Mouse (Mus musculus) forebrain, embryonic 10.5 days (tissue): ENCODE data around the gene Olfr1303. TPM values are rescaled to one million over a fixed set of nuclear protein-coding genes. Genes with fewer than 3 reads are reported as not detected.

Experiments used
- DNase-seq: peaks from one replicate; pipeline ENCODE4 v3.0.0-alpha.2; 2017; ENCODE audit warnings: low spot score; ENCODE audit errors: extremely low spot score
- H3K27ac ChIP-seq: fragments of 300-500 bp; sonication (generic); 2 replicates; pipeline ENCODE4 v1.5.1; 2016; ENCODE audit warnings: mild to moderate bottlenecking
- H3K27me3 ChIP-seq: fragments of 300-500 bp; sonication (generic); 2 replicates; pipeline ENCODE4 v1.6.1; 2016; ENCODE audit warnings: mild to moderate bottlenecking; ENCODE audit not compliant: poor library complexity, severe bottlenecking
- H3K36me3 ChIP-seq: fragments of 300-500 bp; sonication (generic); replicated peaks from 2 replicates; pipeline ENCODE4 v1.6.1; 2016; ENCODE audit warnings: mild to moderate bottlenecking, moderate library complexity
- H3K4me1 ChIP-seq: fragments of 300-500 bp; sonication (generic); 2 replicates; pipeline ENCODE4 v1.6.1; 2016
- H3K4me3 ChIP-seq: fragments of 300-500 bp; sonication (generic); 2 replicates; pipeline ENCODE4 v1.5.1; 2016; ENCODE audit warnings: mild to moderate bottlenecking, moderate library complexity
- H3K9me3 ChIP-seq: fragments of 300-500 bp; sonication (generic); 2 replicates; pipeline ENCODE4 v1.6.1; 2016; ENCODE audit warnings: mild to moderate bottlenecking, moderate library complexity
- WGBS: fragments of 180-500 bp; shearing (Covaris S2); methylation state at CpG from one replicate; pipeline ENCODE4 v1.1.7; 2016; 5-methylcytosine and 5-hydroxymethylcytosine counted together
- polyA plus RNA-seq: library from polyadenylated mRNA; unstranded; fragments of >200 nt; fragmentation: Nextera tagmentation; extraction: Ambion mirVana; gene quantifications from 2 replicates; pipeline ENCODE4 v1.2.1, GENCODE M21; 2016

The Olfr1303 gene
- polyA plus RNA-seq, result not detected in 2 replicates

GRCm38 (mm10) chr2:111820240-111820639 lies at the start of gene Olfr1303:
Gene Olfr1303, minus strand, starts transcription at chr2:111820340.
- 82% methylated on average over 2 of the region's 2 CpGs for WGBS
- Histone ChIP-seq H3K4me1 (no peaks in the 10 kb centered on the region), H3K27me3 (no peaks in the 10 kb centered on the region), H3K4me3 (no peak within 1 kb of the TSS), H3K9me3 (no peaks in the 10 kb centered on the region), H3K36me3 (no peaks in the 10 kb centered on the region), H3K27ac (no peak within 1 kb of the TSS)
- no peak for DNase-seq

GRCm38 (mm10) chr2:111812936-111813335 lies 7.2 kb downstream of the Olfr1303 start:
- H3K27me3 ChIP-seq, result no peaks in the 10 kb centered on the region
- H3K9me3 ChIP-seq, result 0 out of 2 replicates have a peak, but pooled peaks cover 3% of the 10 kb centered on the region
- H3K4me1 ChIP-seq, result no peaks in the 10 kb centered on the region
- H3K27ac ChIP-seq, result no peak overlapping the region
- H3K4me3 ChIP-seq, result no peak overlapping the region
- DNase-seq, result no peak
- H3K36me3 ChIP-seq, result no peaks in the 10 kb centered on the region

- 84% methylated on average over 2 of the region's 2 CpGs for WGBS
- no peak for DNase-seq
- Histone ChIP-seq H3K27me3 (no peaks in the 10 kb centered on the region), H3K36me3 (no peaks in the 10 kb centered on the region), H3K4me1 (no peaks in the 10 kb centered on the region), H3K27ac (no peak within 1 kb of the TSS), H3K9me3 (no peaks in the 10 kb centered on the region), H3K4me3 (no peak within 1 kb of the TSS)
Observed at GRCm38 (mm10) chr2:111777129-111777528, 43.0 kb downstream of the Olfr1303 start, which contains the start of gene Olfr1302. Gene Olfr1302, plus strand, starts transcription at chr2:111777429.

Other genes starting within 250 kb of the Olfr1303 start
- gene Olfr1297, start 193.8 kb downstream of the Olfr1303 start, polyA plus RNA-seq, result not detected in 2 replicates
- not detected in 2 replicates for gene Olfr1298, start 171.1 kb downstream of the Olfr1303 start, polyA plus RNA-seq
- gene Olfr1299, start 158.9 kb downstream of the Olfr1303 start, polyA plus RNA-seq, result not detected in 2 replicates
- gene Olfr1301, start 69.3 kb downstream of the Olfr1303 start, polyA plus RNA-seq, result not detected in 2 replicates
- not detected in 2 replicates for gene Olfr1302, start 42.9 kb downstream of the Olfr1303 start, polyA plus RNA-seq
- not detected in 2 replicates for gene Olfr1305, start 56.8 kb upstream of the Olfr1303 start, polyA plus RNA-seq
- not detected in 2 replicates for gene Olfr1306, start 95.9 kb upstream of the Olfr1303 start, polyA plus RNA-seq
- gene Olfr1307, start 129.1 kb upstream of the Olfr1303 start, polyA plus RNA-seq, result not detected in 2 replicates
- not detected in 2 replicates for gene Olfr1308, start 144.6 kb upstream of the Olfr1303 start, polyA plus RNA-seq
- not detected in 2 replicates for gene Olfr1309, start 169.9 kb upstream of the Olfr1303 start, polyA plus RNA-seq
- not detected in 2 replicates for gene Olfr1310, start 192.4 kb upstream of the Olfr1303 start, polyA plus RNA-seq
- gene Olfr1311, start 204.1 kb upstream of the Olfr1303 start, polyA plus RNA-seq, result not detected in 2 replicates
- gene Olfr1312, start 229.9 kb upstream of the Olfr1303 start, polyA plus RNA-seq, result not detected in 2 replicates